Mouse (Mus musculus) telencephalon, adult 2 months (tissue): Measurements from ENCODE around the gene Tmem86a.
"Not testable (repeated sequence)": the region's sequence is repeated elsewhere in the genome, so short reads cannot be mapped to it uniquely, and the experiment has no call there.

ENCODE experiments used
- DNase-seq: peaks from one replicate; pipeline ENCODE4 v3.0.0-alpha.2; 2011; ENCODE audit warnings: low read depth, low spot score

Gene Tmem86a

DNA sequence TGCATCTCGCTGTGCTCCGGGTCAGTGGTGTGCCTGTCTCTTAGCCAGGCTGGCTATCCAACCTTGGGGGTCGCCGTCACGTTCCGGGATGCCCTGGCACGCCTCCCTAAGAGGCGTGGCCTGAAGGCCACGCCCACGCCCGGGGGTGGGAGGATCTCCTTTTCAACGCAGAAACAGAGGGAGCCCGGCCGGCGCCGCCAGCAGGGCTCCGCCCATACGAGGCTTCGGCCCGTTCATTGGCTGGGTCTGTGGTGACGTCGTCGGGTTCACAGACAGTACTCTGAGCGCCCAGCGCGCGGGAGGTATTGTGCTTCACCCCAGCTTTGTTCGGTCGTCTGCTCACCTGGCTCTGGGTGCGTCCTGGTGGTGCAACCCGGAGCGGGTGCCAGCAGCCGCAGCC is at the start of gene Tmem86a:
Gene Tmem86a, plus strand, starts transcription at position 236 of the 400 bp plus-strand sequence.
- peak; percentile 93 for DNase-seq

- no peak for DNase-seq
Measured at GRCm38 (mm10) chr7:47000644-47000983, 49.8 kb upstream of the Tmem86a start.

GRCm38 (mm10) chr7:47001125-47001899 is 49.1 kb upstream of the Tmem86a start:
- DNase-seq = no peak

DNA sequence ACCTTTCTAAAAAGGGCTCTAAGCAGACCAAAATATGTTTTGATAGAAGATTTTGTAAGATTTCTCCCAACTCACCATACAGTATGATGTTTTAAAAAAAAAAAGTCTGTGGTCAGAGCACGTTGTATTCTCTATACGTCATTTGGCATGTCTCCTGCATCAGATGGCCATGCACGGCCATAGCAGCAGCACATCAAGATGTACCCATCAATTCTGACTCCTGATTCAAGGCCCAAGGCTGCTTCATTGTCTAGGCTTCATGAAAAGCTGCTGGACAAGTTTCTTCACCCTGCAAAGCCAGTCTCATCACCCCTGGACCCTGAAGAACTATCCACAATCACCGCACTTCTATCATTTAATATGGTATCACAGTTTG is 48.5 kb upstream of the Tmem86a start:
- no peak for DNase-seq

DNA sequence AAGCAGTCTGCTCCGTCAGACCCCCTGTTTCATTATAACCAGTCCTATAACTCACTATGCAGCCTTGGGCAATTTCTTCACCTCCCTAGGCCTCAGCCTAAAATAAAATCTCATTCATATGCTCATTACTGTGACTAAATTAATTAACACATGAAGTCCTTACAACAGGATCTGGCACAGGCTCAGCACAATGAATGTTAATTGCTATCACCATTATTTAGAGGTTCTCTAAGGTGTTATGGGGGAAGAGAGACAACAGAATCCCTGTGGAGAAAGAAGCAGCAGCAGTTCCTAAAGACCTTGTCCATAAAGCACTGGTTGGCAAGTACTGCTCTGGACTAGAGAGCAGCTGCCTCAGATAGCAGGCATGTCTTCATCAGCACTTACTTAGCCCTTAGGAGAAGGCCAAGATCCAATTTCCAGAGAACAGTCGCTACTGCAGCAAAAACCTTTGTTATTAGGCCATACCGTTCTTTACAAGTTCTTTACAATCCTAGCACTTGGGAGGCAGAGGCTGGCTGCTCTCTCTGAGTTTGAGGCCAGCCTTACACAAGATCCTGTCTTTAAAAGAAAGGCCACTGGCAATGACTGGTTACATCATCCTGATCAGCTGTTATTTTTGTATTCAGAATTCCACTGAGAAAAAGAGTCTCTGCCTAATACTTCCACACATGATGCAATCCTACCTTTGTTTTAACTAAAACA is 46.8 kb upstream of the Tmem86a start:
- no peak for DNase-seq

DNA sequence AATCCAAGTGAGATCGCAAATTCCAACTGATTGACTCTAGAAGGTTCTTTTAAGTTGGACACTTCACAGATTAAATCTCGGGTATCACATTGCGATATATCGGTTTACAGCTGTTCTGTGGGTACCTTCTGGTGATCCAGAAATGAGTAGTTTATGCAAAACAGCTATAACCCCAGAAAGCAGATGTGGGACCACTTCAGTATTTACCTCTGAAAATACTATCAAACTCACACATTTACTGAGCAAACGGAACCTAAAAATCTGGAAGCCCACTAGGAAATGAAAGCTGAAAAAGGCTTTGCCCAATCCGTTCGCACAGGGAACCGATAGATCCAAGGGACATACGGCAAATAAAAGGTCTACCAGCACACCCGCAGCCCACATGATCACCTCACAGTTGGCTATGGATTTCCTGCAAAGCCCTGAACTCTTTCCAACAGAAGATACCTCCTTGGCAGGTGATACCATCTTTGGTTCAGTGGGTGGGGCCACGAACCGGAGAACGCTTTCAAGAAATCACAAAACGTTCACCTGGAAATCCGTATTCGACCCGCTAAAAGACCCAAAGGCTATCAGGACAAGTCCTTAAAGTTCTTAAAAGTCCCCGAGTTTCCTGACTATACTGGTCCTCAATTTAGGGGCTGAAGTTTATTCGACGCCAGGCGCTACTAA is 43.2 kb upstream of the Tmem86a start:
- no peak for DNase-seq

GRCm38 (mm10) chr7:47007818-47008167 is 42.6 kb upstream of the Tmem86a start:
- DNase-seq = peak; percentile 62

- DNase-seq = peak; percentile 99
Measured at GRCm38 (mm10) chr7:47008168-47008993, 42.0 kb upstream of the Tmem86a start, which contains the start of gene Spty2d1. Gene Spty2d1 (minus strand): TSS chr7:47008411.

DNA sequence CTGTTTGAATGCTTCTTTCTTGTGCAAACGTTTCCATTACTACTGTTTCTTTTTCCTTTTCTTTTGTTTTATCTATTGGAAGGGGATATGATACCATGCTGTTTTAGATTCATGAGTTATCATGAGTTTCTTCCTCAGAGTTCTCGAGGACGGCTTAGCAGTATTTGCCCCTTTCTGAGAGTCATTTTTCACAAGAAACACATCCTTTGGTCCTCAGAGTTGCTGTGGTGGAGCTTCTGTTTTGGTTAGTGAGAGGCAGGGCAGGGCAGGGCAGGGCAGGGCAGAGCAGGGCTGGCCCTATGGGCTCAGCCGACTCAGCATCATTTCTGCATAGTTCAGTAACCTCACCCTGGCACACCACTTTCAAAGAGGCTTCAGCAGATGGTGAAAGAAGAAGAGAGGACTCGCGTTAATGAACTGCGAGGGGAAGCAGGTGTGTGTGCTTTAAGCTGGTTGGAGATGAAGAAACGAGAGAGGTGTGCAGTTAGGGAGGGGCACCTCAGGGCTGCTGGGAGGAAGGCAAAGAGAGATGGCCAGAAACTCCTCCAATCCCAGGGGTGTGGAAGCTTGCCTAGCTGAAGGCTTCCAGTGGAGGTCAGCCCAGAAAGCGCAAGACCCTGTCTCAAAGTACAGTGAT is 37.2 kb upstream of the Tmem86a start:
- DNase-seq = no peak

GRCm38 (mm10) chr7:47014564-47015389 is 35.6 kb upstream of the Tmem86a start:
- DNase-seq = no peak

GRCm38 (mm10) chr7:47015390-47016065 is 34.9 kb upstream of the Tmem86a start:
- no peak for DNase-seq

- DNase-seq = no peak
Measured at GRCm38 (mm10) chr7:47016602-47017001, 33.8 kb upstream of the Tmem86a start.

DNA sequence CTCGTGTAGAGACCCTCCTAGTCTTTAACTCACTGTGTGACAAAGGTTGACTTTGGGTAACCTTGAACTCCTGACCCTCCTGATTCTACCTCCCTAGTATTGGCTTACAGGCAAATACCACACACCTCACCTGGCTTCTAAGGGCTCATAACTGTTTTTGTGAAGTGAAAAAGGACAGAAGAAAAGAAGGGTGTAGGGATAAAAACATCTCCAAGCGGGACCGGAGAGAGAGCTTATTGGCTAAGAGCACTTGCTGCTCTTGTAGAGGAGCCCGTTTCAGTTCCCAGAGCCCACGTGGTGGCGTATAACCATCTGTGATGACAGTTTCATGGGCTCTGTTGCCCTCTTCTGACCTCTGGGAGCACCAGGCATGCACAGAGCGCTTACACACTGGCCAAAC is 33.3 kb upstream of the Tmem86a start:
- DNase-seq = no peak

GRCm38 (mm10) chr7:47019641-47020040 is 30.8 kb upstream of the Tmem86a start:
- DNase-seq = peak; percentile 64

DNA sequence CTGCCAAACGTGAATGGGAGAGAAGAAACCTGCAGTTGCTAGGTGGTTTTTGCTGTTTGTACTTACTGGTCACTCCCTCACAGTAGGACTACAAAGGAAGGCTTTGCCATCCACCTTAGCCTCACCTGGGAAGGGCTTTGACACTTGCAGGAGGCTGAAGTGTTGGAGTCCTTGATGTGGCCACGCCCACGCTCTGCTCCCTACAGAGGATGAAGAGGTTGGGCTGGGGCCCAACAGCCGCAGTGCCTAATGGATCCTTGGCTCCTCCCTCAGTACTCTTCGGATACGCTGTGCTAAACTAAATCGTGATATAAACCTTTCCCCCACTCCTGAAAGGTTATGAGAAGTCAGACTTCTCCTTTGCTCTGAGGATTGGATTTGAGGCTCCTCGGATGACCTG is 29.4 kb upstream of the Tmem86a start:
- no peak for DNase-seq

- DNase-seq = no peak
Measured at GRCm38 (mm10) chr7:47022482-47022881, 27.9 kb upstream of the Tmem86a start.

DNA sequence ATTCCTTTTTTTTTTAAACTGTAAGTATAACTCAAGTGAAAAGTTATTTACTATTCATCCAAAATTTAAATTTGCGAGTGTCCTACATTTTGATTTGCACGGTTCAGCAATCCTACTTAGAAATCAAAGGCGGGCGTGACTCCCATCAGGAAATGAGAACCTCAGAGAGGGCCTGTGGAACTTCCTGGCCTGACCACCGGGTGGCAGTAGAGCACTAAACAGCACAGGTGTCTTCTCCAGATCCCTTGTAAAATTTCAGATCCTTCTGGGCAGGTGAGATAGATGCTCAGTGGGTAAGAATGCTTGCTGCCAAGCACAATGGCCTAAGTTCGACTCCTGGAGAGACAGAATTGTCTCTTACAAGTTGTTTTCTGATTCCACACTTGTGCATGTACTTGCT is 26.9 kb upstream of the Tmem86a start:
- no peak for DNase-seq

- DNase-seq = no peak
Measured at GRCm38 (mm10) chr7:47024454-47024853, 25.9 kb upstream of the Tmem86a start.

- DNase-seq = no peak
Measured at GRCm38 (mm10) chr7:47025429-47025828, 25.0 kb upstream of the Tmem86a start.

- DNase-seq = not testable (repeated sequence)
Measured at GRCm38 (mm10) chr7:47026899-47027298, 23.5 kb upstream of the Tmem86a start.
